Mouse (Mus musculus) common myeloid progenitor, adult 5-6 weeks (primary cell): Measurements from ENCODE around the gene Zdhhc14. TPM values are rescaled to one million over a fixed set of nuclear protein-coding genes. Genes with fewer than 3 reads are reported as not detected.

Experiments used
- ATAC-seq: replicated peaks from 2 replicates; pipeline ENCODE4 v1.8.0; 2016; ENCODE audit warnings: low read depth, mild to moderate bottlenecking, moderate TSS enrichment, inconsistent platforms; ENCODE audit not compliant: poor library complexity, severe bottlenecking
- total RNA-seq: library from RNA; stranded (forward); fragments of 200-1000, 187-1606 nt; gene quantifications from 2 replicates; pipeline ENCODE4 v1.2.3, GENCODE M21; 2017

Gene Zdhhc14
- total RNA-seq, 1 experiment from 2014 or later = 5.5 TPM

- ATAC-seq = no peak
Measured at GRCm38 (mm10) chr17:5799396-5800021, 307.2 kb downstream of the Zdhhc14 start.

DNA sequence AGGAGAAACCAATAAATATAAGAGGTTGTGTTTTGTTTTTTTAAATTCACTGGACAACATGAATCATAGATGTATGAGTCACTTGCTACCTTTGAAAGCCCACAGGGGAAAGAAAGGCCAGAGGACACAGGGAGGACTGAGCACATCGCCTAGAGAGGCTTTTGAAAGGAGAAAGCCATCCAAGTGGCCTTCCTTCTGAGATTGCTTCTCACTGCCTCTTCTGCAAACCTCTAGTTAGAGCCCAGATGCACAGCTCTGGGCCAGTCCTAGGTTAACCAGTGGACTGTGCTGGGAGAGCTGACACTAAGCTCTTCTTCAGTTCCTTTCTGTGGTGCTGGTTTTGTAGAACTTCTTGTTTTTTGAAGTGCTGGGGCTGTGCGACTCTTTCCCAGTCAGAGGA lies 307.9 kb downstream of the Zdhhc14 start:
- no peak for ATAC-seq

- ATAC-seq = no peak
Measured at GRCm38 (mm10) chr17:5800824-5801560, 308.6 kb downstream of the Zdhhc14 start.

GRCm38 (mm10) chr17:5801761-5802655 lies 309.7 kb downstream of the Zdhhc14 start:
- peak; percentile 19; the same call in 1 of the 2 replicates for ATAC-seq

- peak; percentile 31 for ATAC-seq
Measured at GRCm38 (mm10) chr17:5802656-5802955, 310.2 kb downstream of the Zdhhc14 start.

Other genes starting within 250 kb of the Zdhhc14 start
- gene Ldhal6b, start 73.8 kb upstream of the Zdhhc14 start, total RNA-seq = 0.14 TPM in 1 of 2 replicates, not detected in the other
- gene Tmem242, start 52.3 kb upstream of the Zdhhc14 start, total RNA-seq = 48.0 and 52.0 TPM in 2 replicates